Comparison of ENCODE assay signal across 8 mouse cellular contexts in genomic region chr10:79924998-79925784, GRCm38 (mm10). TPM values are rescaled to one million over a fixed set of nuclear protein-coding genes. Genes with fewer than 3 reads are reported as not detected.
A peak's percentile ranks its signal among the peaks of the same experiment; 100 is the strongest.
DNase-seq lines count a peak whose midpoint lies in the region; ATAC-seq and TF ChIP-seq lines count a peak whose summit lies in the region.

No protein-coding gene starts in this region.

- peaks cover 20% of the 10 kb centered on the region for H3K4me1 ChIP-seq in bone marrow macrophage, adult 2 months (ENCODE audit: control insufficient read depth, insufficient read depth, low read length)
- peaks cover 27% of the 10 kb centered on the region for H3K4me1 ChIP-seq in heart, embryonic 16.5 days (ENCODE audit: control insufficient read depth, insufficient read depth, low read length)
- peaks cover 45% of the 10 kb centered on the region for H3K4me1 ChIP-seq in liver, embryonic 16.5 days (ENCODE audit: control insufficient read depth, low read depth, low read length)
- peaks cover 43% of the 10 kb centered on the region for H3K4me1 ChIP-seq in neural tube, embryonic 12.5 days
- 0 out of 2 replicates have a peak, but pooled peaks cover 5% of the 10 kb centered on the region for H3K4me1 ChIP-seq in stomach, postnatal 0 days (replicated peaks; ENCODE audit: control insufficient read depth, insufficient read depth)

- H3K4me3 ChIP-seq in bone marrow macrophage, adult 2 months (ENCODE audit: insufficient read depth, low read length), result peak overlapping the region; percentile 77; the same call in 1 of the 2 replicates
- no peak overlapping the region for H3K4me3 ChIP-seq in heart, embryonic 16.5 days (ENCODE audit: low read length)
- no peak overlapping the region; the same call in 1 of the 2 replicates for H3K4me3 ChIP-seq in liver, embryonic 16.5 days (ENCODE audit: low read depth, low read length)
- H3K4me3 ChIP-seq in neural tube, embryonic 12.5 days, result no peak overlapping the region; the same call in 1 of the 2 replicates
- no peak overlapping the region for H3K4me3 ChIP-seq in stomach, postnatal 0 days (ENCODE audit: low read depth, low read length)

- TF ChIP-seq POLR2A in bone marrow macrophage, adult 2 months (IDR thresholded peaks at IDR 0.05; ENCODE audit: borderline replicate concordance, low read depth, low read length), result no peak

- 12% methylated on average over 29 of the region's 29 CpGs for WGBS in heart, embryonic 16.5 days
- WGBS in liver, embryonic 16.5 days (ENCODE audit: insufficient replicate concordance), result 14% methylated on average over 29 of the region's 29 CpGs
- WGBS in neural tube, embryonic 12.5 days, result 10% methylated on average over 29 of the region's 29 CpGs
- WGBS in stomach, postnatal 0 days, result 10% methylated on average over 29 of the region's 29 CpGs

- ATAC-seq in heart, embryonic 16.5 days (replicated peaks; ENCODE audit: extremely low read depth, insufficient read depth, low FRiP score), result no peak
- peak; percentile 3; the same call in 1 of the 2 replicates for ATAC-seq in liver, embryonic 16.5 days (ENCODE audit: low read depth)
- no peak for ATAC-seq in neural tube, embryonic 12.5 days (ENCODE audit: low FRiP score, low read depth)
- ATAC-seq in stomach, postnatal 0 days (ENCODE audit: low FRiP score, low TSS enrichment), result no peak; the same call in 1 of the 2 replicates

- no peaks in the 10 kb centered on the region for H3K9me3 ChIP-seq in heart, embryonic 16.5 days (replicated peaks; ENCODE audit: control insufficient read depth, low read length)
- no peaks in the 10 kb centered on the region for H3K9me3 ChIP-seq in liver, embryonic 16.5 days (replicated peaks; ENCODE audit: control insufficient read depth, low read length)
- H3K9me3 ChIP-seq in neural tube, embryonic 12.5 days, result no peaks in the 10 kb centered on the region
- H3K9me3 ChIP-seq in stomach, postnatal 0 days (ENCODE audit: control insufficient read depth, low read length), result no peaks in the 10 kb centered on the region

- peaks cover 29% of the 10 kb centered on the region for H3K27me3 ChIP-seq in heart, embryonic 16.5 days (ENCODE audit: control insufficient read depth, insufficient read depth, low read length)
- peaks cover 32% of the 10 kb centered on the region for H3K27me3 ChIP-seq in liver, embryonic 16.5 days (ENCODE audit: control insufficient read depth, insufficient read depth, low read depth, low read length)
- H3K27me3 ChIP-seq in neural tube, embryonic 12.5 days (replicated peaks), result peaks cover 35% of the 10 kb centered on the region
- peaks cover 2% of the 10 kb centered on the region; the same call in 1 of the 2 replicates for H3K27me3 ChIP-seq in stomach, postnatal 0 days (ENCODE audit: control insufficient read depth, insufficient read depth, low read length)

- no peak overlapping the region for H3K27ac ChIP-seq in bone marrow macrophage, adult 2 months (ENCODE audit: insufficient read depth, low read depth, low read length)
- no peak overlapping the region for H3K27ac ChIP-seq in heart, embryonic 16.5 days (ENCODE audit: low read length)
- H3K27ac ChIP-seq in liver, embryonic 16.5 days (ENCODE audit: low read length), result peak overlapping the region; percentile 70; the same call in 1 of the 2 replicates
- no peak overlapping the region for H3K27ac ChIP-seq in neural tube, embryonic 12.5 days
- no peak overlapping the region for H3K27ac ChIP-seq in stomach, postnatal 0 days (replicated peaks)

- no peak overlapping the region for H3K9ac ChIP-seq in heart, embryonic 16.5 days (ENCODE audit: low read length)
- H3K9ac ChIP-seq in liver, embryonic 16.5 days (ENCODE audit: low read depth, low read length), result no peak overlapping the region
- no peak overlapping the region for H3K9ac ChIP-seq in neural tube, embryonic 12.5 days
- H3K9ac ChIP-seq in stomach, postnatal 0 days (ENCODE audit: low read length), result no peak overlapping the region

- peak; percentile 99 for TF ChIP-seq CTCF in bone marrow macrophage, adult 2 months (IDR thresholded peaks at IDR 0.05; ENCODE audit: low read depth, low read length)
- peak; percentile 100 for TF ChIP-seq CTCF in stomach, postnatal 0 days (IDR thresholded peaks at IDR 0.05; ENCODE audit: low read depth)

- H3K36me3 ChIP-seq in heart, embryonic 16.5 days (ENCODE audit: control insufficient read depth, insufficient read depth), result no peaks in the 10 kb centered on the region
- no peaks in the 10 kb centered on the region for H3K36me3 ChIP-seq in liver, embryonic 16.5 days (ENCODE audit: control insufficient read depth, insufficient read depth)
- no peaks in the 10 kb centered on the region for H3K36me3 ChIP-seq in neural tube, embryonic 12.5 days
- no peaks in the 10 kb centered on the region for H3K36me3 ChIP-seq in stomach, postnatal 0 days (ENCODE audit: control insufficient read depth, insufficient read depth, low read length)

- H3K4me2 ChIP-seq in heart, embryonic 16.5 days (ENCODE audit: low read depth, low read length), result peak overlapping the region; percentile 94
- peak overlapping the region; percentile 91 for H3K4me2 ChIP-seq in liver, embryonic 16.5 days (ENCODE audit: low read depth, low read length)
- H3K4me2 ChIP-seq in neural tube, embryonic 12.5 days (replicated peaks), result peak overlapping the region; percentile 93
- no peak overlapping the region for H3K4me2 ChIP-seq in stomach, postnatal 0 days (replicated peaks; ENCODE audit: low read depth)

- peak; percentile 92 for DNase-seq in CD4-positive helper T cell, adult 2 months (ENCODE audit: low read depth, low spot score)
- DNase-seq in fibroblast of lung, adult 2 months (ENCODE audit: low read depth), result peak; percentile 58
- DNase-seq in kidney, postnatal 4 days, result peak; percentile 95 to 96
- DNase-seq in stomach, postnatal 0 days (ENCODE audit: low spot score), result peak; percentile 90

- TF ChIP-seq EP300 in stomach, postnatal 0 days (optimal IDR thresholded peaks at IDR 0.05), result no peak

RNA-seq across cellular contexts. Expression of gene Arid3a, which starts 1.7 kb away (rescaled TPM):
- polyA plus RNA-seq in bone marrow macrophage, adult 2 months (2012; ENCODE audit: insufficient read depth, insufficient read length, missing spikeins), result 15.4 and 17.8 TPM in 2 replicates
- polyA plus RNA-seq in heart, embryonic 16.5 days (2015; fragmentation: Nextera tagmentation; extraction: Ambion mirVana), result 1.5 and 2.3 TPM in 2 replicates
- 5.1 and 5.8 TPM in 2 replicates for polyA plus RNA-seq in liver, embryonic 16.5 days (2015; fragmentation: Nextera tagmentation; extraction: Ambion mirVana)
- 4.9 and 7.7 TPM in 2 replicates for polyA plus RNA-seq in neural tube, embryonic 12.5 days (2016; fragmentation: Nextera tagmentation; extraction: Ambion mirVana)
- 3.2 and 3.5 TPM in 2 replicates for polyA plus RNA-seq in stomach, postnatal 0 days (2015; fragmentation: Nextera tagmentation; extraction: Ambion mirVana)

RNA-seq across cellular contexts. Expression of gene R3hdm4, which starts 4.2 kb away (rescaled TPM):
- 87.2 and 90.4 TPM in 2 replicates for polyA plus RNA-seq in bone marrow macrophage, adult 2 months (2012; ENCODE audit: insufficient read depth, insufficient read length, missing spikeins)
- 112 and 114 TPM in 2 replicates for polyA plus RNA-seq in heart, embryonic 16.5 days (2015; fragmentation: Nextera tagmentation; extraction: Ambion mirVana)
- polyA plus RNA-seq in liver, embryonic 16.5 days (2015; fragmentation: Nextera tagmentation; extraction: Ambion mirVana), result 47.1 and 49.3 TPM in 2 replicates
- 185 and 186 TPM in 2 replicates for polyA plus RNA-seq in neural tube, embryonic 12.5 days (2016; fragmentation: Nextera tagmentation; extraction: Ambion mirVana)
- polyA plus RNA-seq in stomach, postnatal 0 days (2015; fragmentation: Nextera tagmentation; extraction: Ambion mirVana), result 160 and 174 TPM in 2 replicates

RNA-seq across cellular contexts. Expression of gene Kiss1r, which starts 8.4 kb away (rescaled TPM):
- polyA plus RNA-seq in bone marrow macrophage, adult 2 months (2012; ENCODE audit: insufficient read depth, insufficient read length, missing spikeins), result 0.67 and 0.71 TPM in 2 replicates
- 0.49 and 0.64 TPM in 2 replicates for polyA plus RNA-seq in heart, embryonic 16.5 days (2015; fragmentation: Nextera tagmentation; extraction: Ambion mirVana)
- polyA plus RNA-seq in liver, embryonic 16.5 days (2015; fragmentation: Nextera tagmentation; extraction: Ambion mirVana), result 0.18 and 0.20 TPM in 2 replicates
- 1.1 and 1.3 TPM in 2 replicates for polyA plus RNA-seq in neural tube, embryonic 12.5 days (2016; fragmentation: Nextera tagmentation; extraction: Ambion mirVana)
- polyA plus RNA-seq in stomach, postnatal 0 days (2015; fragmentation: Nextera tagmentation; extraction: Ambion mirVana), result 0.79 and 0.99 TPM in 2 replicates

RNA-seq across cellular contexts. Expression of gene Gm26602, which starts 14.5 kb away (rescaled TPM):
- polyA plus RNA-seq in bone marrow macrophage, adult 2 months (2012; ENCODE audit: insufficient read depth, insufficient read length, missing spikeins), result not detected in 2 replicates
- 2.4 and 13.2 TPM in 2 replicates for polyA plus RNA-seq in heart, embryonic 16.5 days (2015; fragmentation: Nextera tagmentation; extraction: Ambion mirVana)
- 2.5 TPM in 1 of 2 replicates, not detected in the other for polyA plus RNA-seq in liver, embryonic 16.5 days (2015; fragmentation: Nextera tagmentation; extraction: Ambion mirVana)
- polyA plus RNA-seq in neural tube, embryonic 12.5 days (2016; fragmentation: Nextera tagmentation; extraction: Ambion mirVana), result 28.4 and 40.5 TPM in 2 replicates
- 8.9 and 18.0 TPM in 2 replicates for polyA plus RNA-seq in stomach, postnatal 0 days (2015; fragmentation: Nextera tagmentation; extraction: Ambion mirVana)

RNA-seq across cellular contexts. Expression of gene Med16, which starts 16.5 kb away (rescaled TPM):
- polyA plus RNA-seq in bone marrow macrophage, adult 2 months (2012; ENCODE audit: insufficient read depth, insufficient read length, missing spikeins), result 14.6 and 19.3 TPM in 2 replicates
- 44.9 and 45.2 TPM in 2 replicates for polyA plus RNA-seq in heart, embryonic 16.5 days (2015; fragmentation: Nextera tagmentation; extraction: Ambion mirVana)
- polyA plus RNA-seq in liver, embryonic 16.5 days (2015; fragmentation: Nextera tagmentation; extraction: Ambion mirVana), result 14.7 and 15.3 TPM in 2 replicates
- polyA plus RNA-seq in neural tube, embryonic 12.5 days (2016; fragmentation: Nextera tagmentation; extraction: Ambion mirVana), result 60.5 and 62.6 TPM in 2 replicates
- polyA plus RNA-seq in stomach, postnatal 0 days (2015; fragmentation: Nextera tagmentation; extraction: Ambion mirVana), result 25.6 and 29.7 TPM in 2 replicates
